8 mouse cellular contexts compared by ENCODE assay signal in genomic region chr12:75819481-75819880, GRCm38 (mm10). TPM values are rescaled to one million over a fixed set of nuclear protein-coding genes. Genes with fewer than 3 reads are reported as not detected.
A peak's percentile ranks its signal among the peaks of the same experiment; 100 is the strongest.
DNase-seq lines count a peak whose midpoint lies in the region; ATAC-seq and TF ChIP-seq lines count a peak whose summit lies in the region.

No protein-coding gene starts in this region.

- WGBS in kidney, embryonic 16.5 days: 7% methylated on average over 11 of the region's 11 CpGs
- WGBS in embryonic facial prominence, embryonic 14.5 days: 9% methylated on average over 11 of the region's 11 CpGs
- WGBS in intestine, embryonic 15.5 days: 10% methylated on average over 11 of the region's 11 CpGs

- peak overlapping the region; percentile 80; the same call in 1 of the 2 replicates for H3K27ac ChIP-seq in kidney, embryonic 16.5 days (ENCODE audit: low read length)
- no peak overlapping the region for H3K27ac ChIP-seq in embryonic facial prominence, embryonic 14.5 days (replicated peaks; ENCODE audit: low read depth, low read length)
- no peak overlapping the region for H3K27ac ChIP-seq in intestine, embryonic 15.5 days

- H3K4me2 ChIP-seq in kidney, embryonic 16.5 days (replicated peaks; ENCODE audit: low read depth, low read length): peak overlapping the region; percentile 62
- peak overlapping the region; percentile 84 for H3K4me2 ChIP-seq in embryonic facial prominence, embryonic 14.5 days (ENCODE audit: low read depth, low read length)
- H3K4me2 ChIP-seq in intestine, embryonic 15.5 days (replicated peaks): peak overlapping the region; percentile 80
- peak overlapping the region; percentile 95 for H3K4me2 ChIP-seq in myocyte (ENCODE audit: low read depth)

- no peak for ATAC-seq in kidney, embryonic 16.5 days (ENCODE audit: low FRiP score, low TSS enrichment)
- no peak for ATAC-seq in embryonic facial prominence, embryonic 14.5 days (ENCODE audit: low read depth)
- ATAC-seq in intestine, embryonic 15.5 days: no peak
- no peak for ATAC-seq in megakaryocyte-erythroid progenitor cell, adult 5-6 weeks (replicated peaks; ENCODE audit: low FRiP score, low TSS enrichment, poor library complexity, severe bottlenecking)

- H3K36me3 ChIP-seq in kidney, embryonic 16.5 days (ENCODE audit: insufficient read depth, low read length): no peaks in the 10 kb centered on the region
- H3K36me3 ChIP-seq in embryonic facial prominence, embryonic 14.5 days (ENCODE audit: control insufficient read depth, insufficient read depth, low read length): no peaks in the 10 kb centered on the region
- H3K36me3 ChIP-seq in intestine, embryonic 15.5 days: no peaks in the 10 kb centered on the region
- H3K36me3 ChIP-seq in myocyte (ENCODE audit: control insufficient read depth, insufficient read depth): no peaks in the 10 kb centered on the region

- peak overlapping the region; percentile 96 for H3K9ac ChIP-seq in kidney, embryonic 16.5 days (replicated peaks; ENCODE audit: low read length)
- peak overlapping the region; percentile 84 for H3K9ac ChIP-seq in embryonic facial prominence, embryonic 14.5 days (ENCODE audit: low read depth, low read length)
- peak overlapping the region; percentile 90; the same call in 1 of the 2 replicates for H3K9ac ChIP-seq in intestine, embryonic 15.5 days

- H3K4me1 ChIP-seq in kidney, embryonic 16.5 days (ENCODE audit: insufficient read depth, low read length): peaks cover 33% of the 10 kb centered on the region
- H3K4me1 ChIP-seq in embryonic facial prominence, embryonic 14.5 days (ENCODE audit: control insufficient read depth, insufficient read depth, low read length): peaks cover 6% of the 10 kb centered on the region
- H3K4me1 ChIP-seq in intestine, embryonic 15.5 days (replicated peaks): peaks cover 14% of the 10 kb centered on the region

- 0 out of 2 replicates have a peak, but pooled peaks cover 3% of the 10 kb centered on the region for H3K27me3 ChIP-seq in kidney, embryonic 16.5 days (ENCODE audit: insufficient read depth, low read length)
- H3K27me3 ChIP-seq in embryonic facial prominence, embryonic 14.5 days (replicated peaks; ENCODE audit: control insufficient read depth, insufficient read depth, low read length): no peaks in the 10 kb centered on the region
- no peaks in the 10 kb centered on the region for H3K27me3 ChIP-seq in intestine, embryonic 15.5 days (replicated peaks)
- H3K27me3 ChIP-seq in myocyte (ENCODE audit: control insufficient read depth, insufficient read depth, insufficient read length): no peaks in the 10 kb centered on the region

- TF ChIP-seq POLR2A in myocyte (IDR thresholded peaks at IDR 0.05; ENCODE audit: insufficient read length, low read depth): no peak

- H3K4me3 ChIP-seq in kidney, embryonic 16.5 days (ENCODE audit: low read length): peak overlapping the region; percentile 80
- H3K4me3 ChIP-seq in embryonic facial prominence, embryonic 14.5 days (ENCODE audit: low read depth, low read length): peak overlapping the region; percentile 89
- peak overlapping the region; percentile 95 for H3K4me3 ChIP-seq in intestine, embryonic 15.5 days (replicated peaks)
- peak overlapping the region; percentile 48 for H3K4me3 ChIP-seq in myocyte

- DNase-seq in kidney, postnatal 36 days: no peak
- DNase-seq in embryonic facial prominence, embryonic 14.5 days (ENCODE audit: low spot score): no peak
- DNase-seq in adrenal gland, adult 8-10 months: no peak
- DNase-seq in c-Kit-positive CD71-positive TER-119-positive erythroid progenitor cells, embryonic 14.5 days (ENCODE audit: low spot score): no peak

- no peak overlapping the region for H3ac ChIP-seq in myocyte (ENCODE audit: control insufficient read depth, insufficient read length)

- no peaks in the 10 kb centered on the region for H3K9me3 ChIP-seq in kidney, embryonic 16.5 days (ENCODE audit: low read length)
- no peaks in the 10 kb centered on the region for H3K9me3 ChIP-seq in embryonic facial prominence, embryonic 14.5 days (ENCODE audit: control insufficient read depth, low read length)
- H3K9me3 ChIP-seq in intestine, embryonic 15.5 days: no peaks in the 10 kb centered on the region

- no peaks in the 10 kb centered on the region for H3K79me2 ChIP-seq in myocyte (ENCODE audit: control insufficient read depth, insufficient read depth)

TF ChIP-seq in myocyte, 11 proteins besides CTCF, POLR2A, EP300 and RAD21:
- no peak for TF ChIP-seq USF1 (IDR thresholded peaks at IDR 0.05; ENCODE audit: low read depth)
- TF ChIP-seq TCF12 (IDR thresholded peaks at IDR 0.05; ENCODE audit: insufficient read depth, poor library complexity, severe bottlenecking): no peak
- no peak for TF ChIP-seq MYOG (IDR thresholded peaks at IDR 0.05; ENCODE audit: control insufficient read depth in 1 of 3, insufficient read depth in 1 of 3, insufficient read length in 2 of 3, low read depth in 2 of 3)
- TF ChIP-seq REST (IDR thresholded peaks at IDR 0.05; ENCODE audit: insufficient read depth, insufficient read length): no peak
- TF ChIP-seq E2F4 (IDR thresholded peaks at IDR 0.05; ENCODE audit: insufficient read depth): no peak
- TF ChIP-seq POLR2AphosphoS2 (IDR thresholded peaks at IDR 0.05; ENCODE audit: insufficient read length, low read depth): no peak
- no peak for TF ChIP-seq TCF3 (IDR thresholded peaks at IDR 0.05; ENCODE audit: insufficient read length, low read depth)
- TF ChIP-seq CEBPB (IDR thresholded peaks at IDR 0.05; ENCODE audit: insufficient read depth, poor library complexity, severe bottlenecking): no peak
- TF ChIP-seq MYOD1 (IDR thresholded peaks at IDR 0.05; ENCODE audit: control insufficient read depth in 1 of 3, insufficient read length in 2 of 3, low read depth in 2 of 3): no peak
- TF ChIP-seq SRF (IDR thresholded peaks at IDR 0.05; ENCODE audit: control insufficient read depth, insufficient read length, low read depth): no peak

RNA-seq across cellular contexts. Expression of gene Syne2, which starts 1.5 kb away (rescaled TPM):
- 58.7 and 61.9 TPM in 2 replicates for polyA plus RNA-seq in kidney, embryonic 16.5 days (2015; fragmentation: Nextera tagmentation; extraction: Ambion mirVana)
- polyA plus RNA-seq in embryonic facial prominence, embryonic 14.5 days (2014; fragmentation: Nextera tagmentation; extraction: Ambion mirVana): 36.6 and 39.4 TPM in 2 replicates
- 35.7 and 37.6 TPM in 2 replicates for polyA plus RNA-seq in intestine, embryonic 15.5 days (2015; fragmentation: Nextera tagmentation; extraction: Ambion mirVana)
- 3.7 TPM for polyA plus RNA-seq in myocyte (2012; fragmentation: generic; extraction: Trizol)
- total RNA-seq in megakaryocyte-erythroid progenitor cell, adult 5-6 weeks (2014; fragmentation: Nextera tagmentation): 2.7 and 8.0 TPM in 2 replicates
- 1.2 and 5.9 TPM in 2 replicates for total RNA-seq in megakaryocyte-erythroid progenitor cell, adult 5-6 weeks (2017)
- total RNA-seq in adrenal gland, adult 8-10 months (2022): 10 to 100 TPM; 44.7 to 90.5 (median 59.6) TPM
